Mouse (Mus musculus) liver, embryonic 12.5 days (tissue): Measurements from ENCODE around the gene Nmral1. TPM values are rescaled to one million over a fixed set of nuclear protein-coding genes. Genes with fewer than 3 reads are reported as not detected.
A peak's percentile ranks its signal among the peaks of the same experiment; 100 is the strongest.
"Not testable (repeated sequence)": the region's sequence is repeated elsewhere in the genome, so short reads cannot be mapped to it uniquely, and the experiment has no call there.

Experiments used
- ATAC-seq: fragments of 200-750 bp; cut with Nextera tagmentation; 2 replicates; pipeline ENCODE4 v1.8.0; 2017; ENCODE audit warnings: moderate number of reproducible peaks, mild to moderate bottlenecking, moderate library complexity
- H3K27ac ChIP-seq: fragments of 300-500 bp; sonication (generic); 2 replicates; pipeline ENCODE4 v1.5.1; 2016; ENCODE audit warnings: mild to moderate bottlenecking
- H3K27me3 ChIP-seq: fragments of 300-500 bp; sonication (generic); replicated peaks from 2 replicates; pipeline ENCODE4 v1.6.1; 2016; ENCODE audit warnings: mild to moderate bottlenecking, moderate library complexity
- H3K36me3 ChIP-seq: fragments of 300-500 bp; sonication (generic); 2 replicates; pipeline ENCODE4 v1.6.1; 2016; ENCODE audit warnings: mild to moderate bottlenecking, moderate library complexity
- H3K4me1 ChIP-seq: fragments of 300-500 bp; sonication (generic); 2 replicates; pipeline ENCODE4 v1.6.1; 2016
- H3K4me2 ChIP-seq: fragments of 300-500 bp; sonication (generic); 2 replicates; pipeline ENCODE4 v1.6.1; 2016; ENCODE audit warnings: mild to moderate bottlenecking, moderate library complexity
- H3K4me3 ChIP-seq: fragments of 300-500 bp; sonication (generic); 2 replicates; pipeline ENCODE4 v1.5.1; 2016; ENCODE audit warnings: mild to moderate bottlenecking, moderate library complexity
- H3K9ac ChIP-seq: fragments of 300-500 bp; sonication (generic); 2 replicates; pipeline ENCODE4 v1.6.1; 2016; ENCODE audit warnings: mild to moderate bottlenecking, moderate library complexity
- H3K9me3 ChIP-seq: fragments of 300-500 bp; sonication (generic); replicated peaks from 2 replicates; pipeline ENCODE4 v1.6.1; 2016; ENCODE audit warnings: mild to moderate bottlenecking, moderate library complexity
- WGBS: fragments of 180-500 bp; shearing (Covaris S2); methylation state at CpG from one replicate; pipeline ENCODE4 v1.1.7; 2016; ENCODE audit not compliant: insufficient replicate concordance; 5-methylcytosine and 5-hydroxymethylcytosine counted together
- polyA plus RNA-seq: library from polyadenylated mRNA; unstranded; fragments of >200 nt; fragmentation: Nextera tagmentation; extraction: Ambion mirVana; gene quantifications from 2 replicates; pipeline ENCODE4 v1.2.1, GENCODE M21; 2016

Nmral1 gene
- polyA plus RNA-seq, 1 experiment from 2014 or later: 50.0 TPM

DNA sequence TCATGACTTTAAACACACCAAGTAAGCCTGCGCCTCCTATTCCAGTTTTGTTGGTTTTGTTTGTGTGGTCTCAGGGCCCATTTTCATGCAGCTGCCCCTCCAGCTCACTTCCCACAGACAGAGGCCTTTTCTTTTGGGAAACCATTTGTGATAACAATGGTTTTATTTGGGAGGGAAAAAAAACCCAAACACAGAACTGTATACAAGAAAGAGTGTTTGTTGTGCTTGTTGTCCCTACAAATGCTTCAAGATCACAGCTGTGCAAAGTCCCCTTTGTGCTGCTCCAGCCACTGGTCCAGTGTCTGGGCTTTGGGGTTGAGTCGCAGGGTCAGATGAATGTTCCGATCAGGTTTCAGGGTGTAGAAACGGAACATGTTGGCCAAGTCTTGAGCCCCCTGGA is 8.0 kb downstream of the Nmral1 start:
- Histone ChIP-seq H3K4me2 (no peak overlapping the region), H3K4me1 (no peaks in the 10 kb centered on the region), H3K36me3 (peaks cover 100% of the 10 kb centered on the region), H3K4me3 (no peak overlapping the region), H3K9ac (no peak overlapping the region), H3K27ac (no peak overlapping the region), H3K9me3 (no peaks in the 10 kb centered on the region), H3K27me3 (no peaks in the 10 kb centered on the region)
- no peak for ATAC-seq
- WGBS: 87% methylated on average over 4 of the region's 4 CpGs

GRCm38 (mm10) chr16:4705541-4705940 is 13.6 kb downstream of the Nmral1 start:
- H3K4me1 ChIP-seq: no peaks in the 10 kb centered on the region
- no peak overlapping the region for H3K4me3 ChIP-seq
- no peak overlapping the region for H3K4me2 ChIP-seq
- no peak overlapping the region for H3K27ac ChIP-seq
- H3K9ac ChIP-seq: no peak overlapping the region
- H3K27me3 ChIP-seq: no peaks in the 10 kb centered on the region
- H3K36me3 ChIP-seq: peaks cover 100% of the 10 kb centered on the region
- WGBS: 81% methylated on average over 4 of the region's 4 CpGs
- no peak for ATAC-seq
- H3K9me3 ChIP-seq: no peaks in the 10 kb centered on the region

GRCm38 (mm10) chr16:4702646-4703045 is 16.5 kb downstream of the Nmral1 start:
- Histone ChIP-seq H3K9ac (no peak overlapping the region), H3K27me3 (no peaks in the 10 kb centered on the region), H3K4me2 (no peak overlapping the region), H3K4me1 (no peaks in the 10 kb centered on the region), H3K27ac (no peak overlapping the region), H3K4me3 (no peak overlapping the region), H3K9me3 (no peaks in the 10 kb centered on the region), H3K36me3 (peaks cover 99% of the 10 kb centered on the region)
- ATAC-seq: peak; percentile 50; the same call in 1 of the 2 replicates
- WGBS: 58% methylated on average over 1 of the region's 1 CpGs

GRCm38 (mm10) chr16:4701211-4701610 is 17.9 kb downstream of the Nmral1 start:
- no peak for ATAC-seq
- WGBS: 88% methylated on average over 3 of the region's 3 CpGs

DNA sequence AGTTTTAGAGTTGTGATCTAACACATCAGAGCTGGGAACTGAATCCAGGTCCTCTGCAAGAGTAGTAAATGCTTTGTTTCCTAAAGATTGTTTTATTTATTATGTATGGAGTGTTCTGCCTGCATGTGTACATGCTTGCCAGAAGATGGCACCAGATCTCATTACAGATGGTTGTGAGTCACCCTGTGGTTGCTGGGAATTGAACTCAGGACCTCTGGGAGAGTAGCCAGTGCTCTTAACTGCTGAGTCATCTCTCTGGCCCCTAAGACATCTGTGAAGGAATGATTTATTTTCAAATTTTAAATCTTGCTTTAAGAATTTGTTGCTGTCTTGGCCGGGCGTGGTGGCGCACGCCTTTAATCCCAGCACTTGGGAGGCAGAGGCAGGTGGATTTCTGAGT is 29.8 kb downstream of the Nmral1 start:
- H3K4me2 ChIP-seq, H3K9me3 ChIP-seq, H3K27ac ChIP-seq, H3K27me3 ChIP-seq, ATAC-seq, H3K4me3 ChIP-seq, H3K9ac ChIP-seq: not testable (repeated sequence)
- H3K36me3 ChIP-seq: peaks cover 76% of the 10 kb centered on the region
- peaks cover 22% of the 10 kb centered on the region for H3K4me1 ChIP-seq
- whole genome bisulfite sequencing: 95% methylated on average over 4 of the region's 4 CpGs

More at GRCm38 (mm10) chr16:4701211-4701610, 17.9 kb downstream of the Nmral1 start:
- H3K4me1 ChIP-seq: no peaks in the 10 kb centered on the region
- H3K27ac ChIP-seq: no peak overlapping the region
- H3K4me2 ChIP-seq: no peak overlapping the region
- H3K4me3 ChIP-seq: no peak overlapping the region
- H3K9ac ChIP-seq: no peak overlapping the region
- no peaks in the 10 kb centered on the region for H3K27me3 ChIP-seq
- no peaks in the 10 kb centered on the region for H3K9me3 ChIP-seq
- H3K36me3 ChIP-seq: peaks cover 99% of the 10 kb centered on the region

GRCm38 (mm10) chr16:4684457-4684791 is 34.7 kb downstream of the Nmral1 start:
- peak overlapping the region; percentile 83 for H3K4me2 ChIP-seq
- H3K9ac ChIP-seq: peak overlapping the region; percentile 82
- ATAC-seq: 0 out of 2 replicates have a peak, but pooled peaks have one; percentile 2
- H3K4me1 ChIP-seq: peaks cover 47% of the 10 kb centered on the region
- peak overlapping the region; percentile 85 for H3K27ac ChIP-seq
- WGBS: 0% methylated on average over 9 of the region's 9 CpGs
- H3K27me3 ChIP-seq: no peaks in the 10 kb centered on the region
- 0 out of 2 replicates have a peak, but pooled peaks cover 3% of the 10 kb centered on the region for H3K9me3 ChIP-seq
- H3K4me3 ChIP-seq: peak overlapping the region; percentile 78
- H3K36me3 ChIP-seq: peaks cover 27% of the 10 kb centered on the region

- peak; percentile 80 for ATAC-seq
- Histone ChIP-seq H3K4me3 (peak overlapping the region; percentile 78), H3K9me3 (no peaks in the 10 kb centered on the region), H3K27ac (peak overlapping the region; percentile 85), H3K36me3 (peaks cover 21% of the 10 kb centered on the region), H3K27me3 (no peaks in the 10 kb centered on the region), H3K9ac (peak overlapping the region; percentile 82), H3K4me2 (peak overlapping the region; percentile 83), H3K4me1 (peaks cover 53% of the 10 kb centered on the region)
- under 1% methylated on average over 54 of the region's 54 CpGs for WGBS
Measured at GRCm38 (mm10) chr16:4683581-4684456, 35.3 kb downstream of the Nmral1 start.

DNA sequence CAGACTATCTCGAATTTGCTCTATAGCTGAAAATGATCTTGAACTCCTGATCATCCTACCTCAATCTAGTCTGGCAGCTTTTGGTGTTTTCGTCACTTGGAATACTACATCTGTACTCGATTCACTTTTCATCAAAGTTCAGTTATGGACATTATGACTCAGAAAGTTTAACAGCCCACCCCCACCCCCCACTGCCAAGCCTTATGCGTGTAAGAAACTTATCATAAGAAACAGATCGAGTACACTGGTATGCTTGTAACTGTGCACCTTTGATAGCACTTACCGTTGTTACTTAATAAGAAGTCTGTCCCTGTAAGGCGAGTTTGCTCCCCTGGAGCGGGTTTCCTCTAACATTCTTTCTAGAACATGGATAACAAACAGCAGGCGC is 36.0 kb downstream of the Nmral1 start:
- WGBS: 17% methylated on average over 9 of the region's 9 CpGs
- Histone ChIP-seq H3K27me3 (no peaks in the 10 kb centered on the region), H3K9ac (peak overlapping the region; percentile 82), H3K4me3 (peak overlapping the region; percentile 78), H3K36me3 (peaks cover 16% of the 10 kb centered on the region), H3K4me2 (peak overlapping the region; percentile 83), H3K4me1 (peaks cover 59% of the 10 kb centered on the region), H3K27ac (peak overlapping the region; percentile 85), H3K9me3 (no peaks in the 10 kb centered on the region)
- ATAC-seq: peak; percentile 25; the same call in 1 of the 2 replicates

GRCm38 (mm10) chr16:4682628-4683179 is 36.5 kb downstream of the Nmral1 start:
- Histone ChIP-seq H3K4me2 (peak overlapping the region; percentile 83), H3K9me3 (no peaks in the 10 kb centered on the region), H3K4me3 (peak overlapping the region; percentile 78), H3K9ac (peak overlapping the region; percentile 82; the same call in 1 of the 2 replicates), H3K27ac (peak overlapping the region; percentile 85), H3K27me3 (no peaks in the 10 kb centered on the region), H3K4me1 (peaks cover 64% of the 10 kb centered on the region), H3K36me3 (peaks cover 11% of the 10 kb centered on the region)
- 41% methylated on average over 4 of the region's 4 CpGs for WGBS
- no peak for ATAC-seq

DNA sequence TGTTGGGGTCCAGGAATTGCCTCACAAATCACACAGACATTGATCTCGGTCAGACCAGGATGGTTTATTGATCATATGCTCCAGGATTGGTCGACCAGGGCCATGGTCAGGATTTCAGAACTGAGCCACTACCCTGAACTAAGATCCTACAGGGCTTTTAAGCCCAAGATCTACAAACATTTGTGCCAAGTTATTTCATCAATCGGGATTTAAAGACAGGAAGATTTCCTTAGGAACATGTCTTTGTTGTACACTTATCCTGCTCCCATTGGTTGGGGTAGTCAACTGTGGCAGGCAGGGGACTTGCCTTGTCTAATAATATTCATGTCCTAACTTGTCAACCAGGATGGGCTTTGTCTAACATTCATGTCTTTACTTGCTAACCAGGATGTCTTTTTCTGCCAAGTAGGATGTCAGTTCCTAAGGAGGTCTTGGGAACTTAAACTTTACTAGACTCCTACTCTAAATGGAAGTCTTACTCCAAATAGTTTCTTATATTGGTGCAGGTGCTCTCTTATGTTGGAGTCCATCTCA is 38.2 kb downstream of the Nmral1 start:
- H3K4me3 ChIP-seq, H3K9me3 ChIP-seq, H3K36me3 ChIP-seq, H3K27me3 ChIP-seq, H3K4me2 ChIP-seq, H3K27ac ChIP-seq, ATAC-seq, H3K9ac ChIP-seq: not testable (repeated sequence)
- H3K4me1 ChIP-seq: peaks cover 62% of the 10 kb centered on the region
- WGBS: 71% methylated on average over 3 of the region's 3 CpGs

- Histone ChIP-seq H3K4me3 (peak within 1 kb of the TSS; percentile 67), H3K4me1 (peaks cover 54% of the 10 kb centered on the region), H3K9ac (peak within 1 kb of the TSS; percentile 70), H3K27ac (peak within 1 kb of the TSS; percentile 62), H3K4me2 (peak within 1 kb of the TSS; percentile 89), H3K36me3 (peaks cover 20% of the 10 kb centered on the region), H3K9me3 (no peaks in the 10 kb centered on the region), H3K27me3 (no peaks in the 10 kb centered on the region)
- under 1% methylated on average over 47 of the region's 47 CpGs for WGBS
- ATAC-seq: peak; percentile 88
Measured at GRCm38 (mm10) chr16:4679121-4680018, 39.8 kb downstream of the Nmral1 start, which contains the start of gene Coro7. Gene Coro7 (minus strand): TSS chr16:4679777.
